Mouse (Mus musculus) monocyte, adult 5-6 weeks (primary cell): ENCODE results near the gene Dnm1l. TPM values are rescaled to one million over a fixed set of nuclear protein-coding genes. Genes with fewer than 3 reads are reported as not detected.
"Not testable (repeated sequence)": the region's sequence is repeated elsewhere in the genome, so short reads cannot be mapped to it uniquely, and the experiment has no call there.

Experiments
- ATAC-seq: fragments of 153-309, 156-312 bp; replicated peaks from 2 replicates; pipeline ENCODE4 v1.8.0; 2017; ENCODE audit warnings: mild to moderate bottlenecking; ENCODE audit not compliant: low TSS enrichment, insufficient number of reproducible peaks, severe bottlenecking, poor library complexity, low FRiP score
- total RNA-seq: library from RNA; stranded (forward); fragments of 200-1000, 200-491, 200-594 nt; gene quantifications from 3 replicates; pipeline ENCODE4 v1.2.3, GENCODE M21; 2017

Gene Dnm1l
- total RNA-seq, result 45.5 to 79.9 TPM (median 51.2 TPM) in 3 replicates

DNA sequence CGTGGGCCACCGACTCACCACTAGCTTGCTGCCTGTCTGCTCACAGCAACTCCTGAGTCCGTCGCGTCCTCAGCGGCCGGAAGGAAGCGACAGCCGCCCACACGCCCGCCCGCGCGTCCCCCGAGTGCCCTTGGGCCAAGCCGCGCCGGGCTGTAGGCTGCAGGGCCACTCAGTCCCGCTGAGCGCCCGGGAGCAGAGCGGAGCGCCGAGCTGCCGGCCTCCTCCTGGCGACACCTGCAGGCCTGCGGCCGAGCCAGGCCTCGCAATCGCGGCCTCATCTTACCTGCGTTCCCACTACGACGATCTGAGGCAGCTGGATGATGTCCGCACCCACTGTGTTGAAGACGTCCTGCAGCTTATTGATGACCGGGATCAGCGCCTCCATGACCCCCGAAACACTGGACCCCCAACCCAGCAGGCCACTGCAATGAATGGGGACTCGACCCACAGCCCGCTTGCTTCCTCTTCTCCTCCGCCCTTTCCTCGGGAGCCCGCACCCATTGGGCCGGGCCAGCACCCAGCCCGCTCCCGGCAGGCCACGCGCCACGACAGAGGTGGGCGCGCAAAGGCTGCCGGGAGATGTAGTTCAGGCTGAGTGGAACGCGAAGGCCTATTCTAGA, at the start of gene Dnm1l:
Dnm1l (minus strand) TSS at position 479 of the 620 bp plus-strand sequence.
- peak; percentile 98 for ATAC-seq

DNA sequence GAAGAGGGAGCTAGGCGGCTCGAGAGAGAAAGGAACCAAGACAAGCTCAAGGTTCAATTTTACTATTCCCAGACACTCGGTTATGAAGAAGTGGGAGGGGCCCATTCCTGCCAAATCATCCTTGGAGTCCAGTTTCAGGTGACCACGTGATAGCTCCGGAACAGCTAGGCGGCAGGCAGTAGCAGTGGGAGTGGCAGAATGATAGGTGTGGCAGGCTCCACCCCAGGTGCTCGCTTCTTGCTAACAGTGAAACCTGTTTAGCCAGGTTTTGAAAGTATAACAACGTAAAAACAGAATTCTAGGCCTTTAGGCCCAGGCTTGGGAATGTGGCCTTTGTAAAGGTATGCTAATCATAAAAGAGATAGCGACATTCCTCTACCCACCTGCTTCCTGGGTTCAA, 8.5 kb upstream of the Dnm1l start:
- not testable (repeated sequence) for ATAC-seq

DNA sequence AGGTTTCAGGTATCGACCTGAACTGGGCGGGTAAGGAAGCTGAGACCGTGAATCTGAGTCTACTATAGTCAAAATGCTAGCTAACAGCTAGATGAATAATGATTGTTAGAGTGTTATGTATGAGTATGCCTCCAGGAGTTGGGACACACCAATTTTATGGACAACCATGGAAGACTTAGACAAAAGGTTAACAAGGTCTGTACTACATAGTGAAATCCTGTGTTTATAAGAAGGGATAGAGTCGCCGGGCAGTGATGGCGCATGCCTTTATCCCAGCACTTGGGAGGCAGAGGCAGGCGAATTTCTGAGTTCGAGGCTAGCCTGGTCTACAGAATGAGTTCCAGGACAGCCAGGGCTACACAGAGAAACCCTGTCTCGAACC, 333 bp upstream of the Dnm1l start:
- ATAC-seq, result 0 out of 2 replicates have a peak, but pooled peaks have one; percentile 18

DNA sequence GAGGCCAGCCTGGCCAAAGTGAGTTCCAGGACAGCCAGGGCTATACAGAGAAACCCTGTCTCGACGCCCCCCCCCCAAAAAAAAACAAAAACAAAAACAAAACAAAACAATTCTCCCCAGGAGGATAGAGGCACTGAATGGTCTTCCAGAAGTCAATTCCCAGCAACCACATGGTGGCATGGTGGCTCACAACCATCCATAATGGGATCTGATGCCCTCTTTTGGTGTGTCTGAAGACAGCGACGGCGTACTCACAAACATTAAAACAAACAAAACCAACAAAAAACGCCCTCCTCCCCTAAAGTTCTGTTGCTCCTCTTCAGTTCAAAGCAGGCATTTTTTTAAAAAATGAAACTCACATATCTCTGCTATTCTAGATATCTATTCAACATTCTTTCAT, 851 bp downstream of the Dnm1l start:
- ATAC-seq, result no peak

DNA sequence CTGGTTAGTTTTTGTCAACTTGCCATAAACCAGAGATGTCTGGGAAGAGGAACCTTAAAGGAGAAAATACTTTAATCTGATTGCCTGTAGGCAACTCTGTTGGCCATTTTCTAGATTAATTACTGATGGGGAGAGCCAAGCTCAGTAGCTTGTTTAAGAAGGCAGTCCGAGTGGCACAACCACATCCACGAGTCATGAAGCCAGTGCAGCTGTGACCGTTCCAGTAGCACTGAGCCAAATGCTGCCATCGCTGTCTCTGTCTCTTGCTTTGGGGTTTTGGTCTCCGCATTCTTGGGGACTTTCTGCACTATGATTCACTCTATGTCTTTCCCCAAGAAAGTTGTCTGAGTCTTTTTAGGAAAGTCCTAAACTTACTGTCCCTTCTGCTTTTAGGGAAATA, 12.3 kb downstream of the Dnm1l start:
- ATAC-seq, result no peak

DNA sequence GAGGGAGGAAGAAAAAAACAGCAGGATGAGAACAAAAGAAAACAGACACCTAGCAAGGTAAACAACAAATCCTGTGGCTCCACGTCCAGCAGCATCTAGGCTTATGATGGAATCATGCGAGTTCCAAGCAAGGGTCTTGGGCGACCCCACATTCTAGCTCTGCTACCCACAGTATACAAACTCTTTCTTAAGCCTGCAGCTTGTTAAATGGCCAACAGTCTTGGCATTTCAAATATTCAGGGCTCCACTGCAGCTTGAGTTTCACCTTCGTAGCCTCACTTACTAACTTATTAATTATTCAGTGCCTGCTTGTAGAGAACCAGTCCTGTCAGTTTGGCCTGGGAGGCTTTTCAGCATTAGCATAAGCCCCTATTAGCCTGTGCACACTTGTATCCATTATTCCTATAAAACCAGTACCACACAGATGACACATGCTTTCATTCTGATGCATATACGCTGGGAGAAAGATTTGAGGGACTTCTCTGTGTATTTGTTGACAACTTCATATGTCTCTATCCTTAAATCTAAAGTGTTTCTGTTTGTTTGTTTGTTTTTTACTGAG, 32.9 kb downstream of the Dnm1l start:
- no peak for ATAC-seq

DNA sequence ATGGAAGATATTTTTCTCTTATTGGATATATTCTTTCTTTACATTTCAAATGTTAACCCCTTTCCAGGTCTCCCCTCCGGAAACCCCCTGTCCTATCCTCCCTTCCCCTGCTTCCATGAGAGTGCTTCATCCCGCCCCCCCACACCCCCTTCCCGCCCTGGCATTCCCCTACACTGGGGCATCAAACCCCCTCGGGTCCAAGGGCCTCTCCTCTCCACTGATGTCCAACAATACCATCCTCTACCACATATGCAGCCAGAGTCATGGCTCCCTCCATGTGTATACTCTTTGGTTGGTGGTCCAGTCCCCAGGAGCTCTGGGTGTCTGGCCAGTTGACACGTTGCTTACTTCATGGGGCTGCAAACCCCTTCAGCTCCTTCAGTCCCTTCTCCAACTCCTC, 47.4 kb downstream of the Dnm1l start:
- ATAC-seq, result no peak

DNA sequence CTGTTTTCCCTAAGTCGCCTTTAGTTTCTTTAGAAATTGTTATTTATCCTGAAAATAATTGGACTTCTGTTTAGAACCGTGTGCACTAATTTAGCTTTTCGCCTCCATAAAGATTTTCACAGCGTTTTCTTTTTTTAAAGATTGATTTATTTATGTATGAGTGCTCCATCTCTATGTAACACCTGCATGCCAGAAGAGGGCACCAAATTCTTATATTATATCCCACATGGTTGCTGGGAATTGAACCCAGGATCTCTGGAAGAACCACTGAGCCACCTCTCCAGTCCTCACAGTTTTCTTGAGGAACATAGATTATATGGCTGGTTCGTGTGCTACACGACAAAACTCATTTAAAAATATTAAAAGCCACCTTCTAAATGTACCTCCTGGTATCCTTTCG, 54.9 kb downstream of the Dnm1l start:
- no peak for ATAC-seq

DNA sequence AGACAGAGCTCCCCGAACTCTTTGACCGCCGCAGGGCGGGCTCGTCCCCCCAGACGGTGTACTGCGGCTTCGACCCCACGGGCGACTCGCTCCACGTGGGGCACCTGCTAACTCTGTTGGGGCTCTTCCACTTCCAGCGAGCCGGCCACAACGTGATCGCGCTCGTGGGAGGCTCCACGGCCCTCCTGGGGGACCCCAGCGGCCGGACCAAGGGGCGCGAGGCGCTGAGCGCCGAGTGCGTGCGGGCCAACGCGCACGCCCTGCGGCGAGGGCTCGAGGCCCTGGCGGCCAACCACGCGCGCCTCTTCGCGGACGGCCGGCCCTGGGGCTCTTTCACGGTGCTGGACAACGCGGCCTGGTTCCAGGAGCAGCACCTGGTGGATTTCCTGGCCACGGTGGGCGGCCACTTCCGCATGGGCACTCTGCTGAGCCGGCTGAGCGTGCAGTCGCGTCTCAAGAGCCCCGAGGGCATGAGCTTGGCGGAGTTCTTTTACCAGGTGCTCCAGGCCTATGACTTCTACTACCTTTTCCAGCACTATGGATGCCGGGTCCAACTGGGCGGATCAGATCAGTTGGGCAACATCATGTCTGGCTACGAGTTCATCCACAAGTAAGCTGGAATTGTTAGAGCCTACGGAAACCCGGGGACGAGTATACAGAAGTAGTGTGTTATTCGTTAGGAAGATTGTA, 55.5 kb downstream of the Dnm1l start:
- ATAC-seq, result no peak

DNA sequence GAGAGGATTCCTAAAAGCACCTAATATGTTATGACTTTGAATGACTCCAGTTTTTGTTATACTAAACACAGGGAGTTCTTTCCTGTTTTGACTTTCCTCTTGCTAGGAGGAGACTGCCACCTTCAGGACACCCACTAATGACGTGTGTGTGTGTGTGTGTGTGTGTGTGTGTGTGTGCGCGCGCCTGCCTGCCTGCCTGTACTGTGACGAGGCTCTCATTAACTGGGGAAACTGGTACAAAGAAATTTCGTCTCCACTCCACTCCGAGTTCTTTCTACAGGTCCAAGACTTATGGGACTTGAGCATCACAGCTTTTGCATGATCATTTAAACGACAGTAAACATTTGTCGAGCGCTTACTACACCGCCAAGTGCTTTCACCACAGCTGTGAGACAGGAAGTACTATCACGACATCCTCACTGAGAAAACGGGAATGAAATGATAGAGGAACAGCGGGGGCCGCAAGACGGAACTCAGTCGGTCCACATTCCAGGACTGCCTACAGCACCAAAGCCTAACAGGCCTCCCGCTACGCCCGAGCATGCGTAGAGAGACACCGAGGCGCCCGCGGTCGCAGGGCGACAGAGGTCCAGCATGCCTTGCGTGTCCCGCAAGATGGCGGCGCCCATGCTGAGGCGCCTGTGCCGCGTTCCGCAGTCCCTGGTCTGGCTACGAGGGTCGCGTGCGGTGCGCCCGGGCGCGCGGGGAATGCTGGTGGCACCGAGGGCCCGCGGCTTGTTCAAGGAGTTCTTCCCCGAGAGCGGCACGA, 56.2 kb downstream of the Dnm1l start, which contains the start of gene Yars2:
Yars2 (plus strand) TSS at position 597 of the 769 bp plus-strand sequence.
- peak; percentile 97 for ATAC-seq

DNA sequence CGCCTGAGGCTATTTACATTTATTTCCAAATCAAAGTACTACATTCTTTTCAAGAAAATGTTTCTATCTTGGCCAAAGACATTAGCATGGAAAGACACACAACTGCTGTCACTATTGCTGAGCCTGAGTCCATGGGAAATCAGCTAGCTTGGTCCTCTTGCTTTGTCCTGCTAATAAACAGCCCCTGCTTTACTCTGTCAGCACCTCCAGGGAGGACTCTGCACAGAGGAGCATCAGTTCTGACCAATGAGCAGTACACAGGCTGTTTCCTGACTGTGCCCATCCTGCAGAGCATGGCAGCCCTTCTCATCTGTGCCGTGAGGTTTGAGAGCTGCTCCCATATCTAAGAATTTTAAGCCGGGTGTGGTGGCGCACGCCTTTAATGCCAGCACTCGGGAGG, 85.0 kb downstream of the Dnm1l start:
- no peak for ATAC-seq

DNA sequence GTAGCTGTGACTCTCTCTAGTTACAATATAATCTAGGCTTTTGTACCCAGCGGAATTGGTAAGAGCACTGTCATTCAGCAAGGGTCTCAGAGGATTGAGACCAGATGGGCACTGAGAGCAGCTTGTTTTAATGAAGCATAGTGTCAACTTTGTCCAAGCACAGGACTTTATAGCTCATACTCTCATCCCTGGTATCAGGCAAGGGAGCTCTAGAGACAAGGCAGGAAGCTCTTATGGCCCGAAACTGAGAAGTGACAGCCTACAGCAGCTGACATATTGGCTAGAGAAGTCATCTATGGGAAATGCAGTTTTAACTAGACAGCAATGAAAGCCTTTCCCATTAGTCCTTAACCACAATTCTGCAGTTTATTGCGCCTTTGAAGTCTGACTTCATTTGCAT, 85.8 kb downstream of the Dnm1l start:
- no peak for ATAC-seq

DNA sequence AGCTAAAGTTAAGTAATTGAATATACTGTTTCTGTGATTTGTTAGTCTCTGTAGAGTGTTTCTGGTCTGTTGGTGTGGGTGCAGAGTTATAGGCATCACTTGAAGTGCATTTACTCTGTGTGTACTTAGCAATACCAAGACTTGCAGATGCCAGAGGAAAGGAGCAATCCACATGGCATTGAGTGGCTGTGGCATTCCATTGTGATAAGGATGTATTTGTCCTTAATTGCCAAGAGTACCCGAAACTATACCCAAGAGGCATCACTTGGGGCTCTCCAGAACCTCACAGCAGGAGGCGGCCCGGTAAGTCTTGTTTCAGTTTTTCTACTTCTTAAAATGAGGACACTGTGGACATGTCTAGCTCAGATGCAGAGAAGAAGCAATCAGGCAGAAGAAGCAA, 96.3 kb downstream of the Dnm1l start:
- ATAC-seq, result no peak

Other genes starting within 250 kb of the Dnm1l start
- 0.97 to 1.7 TPM in 2 of 3 replicates, not detected in the other for gene Pkp2, start 145.6 kb downstream of the Dnm1l start, total RNA-seq
- 4.9 to 16.2 TPM (median 8.0 TPM) in 3 replicates for gene Yars2, start 56.0 kb downstream of the Dnm1l start, total RNA-seq
- gene Fgd4, start 241.6 kb upstream of the Dnm1l start, total RNA-seq, result 109 to 116 TPM (median 115 TPM) in 3 replicates